ENCODE assay signal across 21 mouse cellular contexts in the genomic region with DNA sequence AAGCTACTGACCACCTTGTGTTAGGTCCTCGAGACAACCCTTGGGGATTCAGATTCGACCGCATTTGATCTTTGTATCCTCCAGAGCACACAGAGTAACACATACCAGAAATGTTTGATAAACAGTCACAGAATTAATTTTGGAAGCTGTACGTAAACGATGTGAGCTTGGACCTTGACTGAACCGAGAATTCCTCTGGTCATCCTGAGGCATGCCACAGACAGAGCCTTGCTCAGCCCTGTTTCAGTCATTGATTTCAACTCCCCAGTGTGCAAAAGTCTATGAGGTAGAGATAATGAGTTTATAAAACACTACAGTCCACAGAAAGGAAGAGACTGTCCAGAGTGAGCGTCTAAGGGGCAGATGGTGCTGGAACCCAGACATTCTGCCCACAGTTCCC. TPM values are rescaled to one million over a fixed set of nuclear protein-coding genes. Genes with fewer than 3 reads are reported as not detected.
DNase-seq lines count a peak whose midpoint lies in the region; ATAC-seq and TF ChIP-seq lines count a peak whose summit lies in the region.
"Had no signal": no experiment of that assay in that cellular context is flagged by ENCODE, and none has a peak within 500 bp of the region (broad histone marks: within the 10 kb centered on the region; RNA-seq: fewer than 3 reads in every experiment).

No protein-coding gene starts in this region.

- TF ChIP-seq POLR2A in heart, adult 2 months (IDR thresholded peaks at IDR 0.05; ENCODE audit: insufficient read depth, low read depth, low read length) = no peak

- H3K4me3 ChIP-seq in heart, adult 2 months = no peak overlapping the region
- H3K4me3 ChIP-seq in intestine, embryonic 16.5 days (ENCODE audit: low read length) = no peak overlapping the region
- no peak overlapping the region for H3K4me3 ChIP-seq in intestine, embryonic 15.5 days (replicated peaks)
- H3K4me3 ChIP-seq in liver, postnatal 0 days (ENCODE audit: low read depth, low read length) = no peak overlapping the region
- no peak overlapping the region for H3K4me3 ChIP-seq in liver, embryonic 12.5 days
- H3K4me3 ChIP-seq: limb, embryonic 15.5 days; neural tube, embryonic 15.5 days had no signal

- TF ChIP-seq CTCF in heart, adult 2 months (IDR thresholded peaks at IDR 0.05) = no peak
- no peak for TF ChIP-seq CTCF in liver, postnatal 0 days (IDR thresholded peaks at IDR 0.05; ENCODE audit: low read depth)

- peaks cover 5% of the 10 kb centered on the region; the same call in 1 of the 2 replicates for H3K79me2 ChIP-seq in heart, adult 2 months (replicated peaks; ENCODE audit: control insufficient read depth, insufficient read depth, low read length)

- DNase-seq in heart, adult 2 months = no peak
- no peak for DNase-seq in heart, postnatal 14 days
- DNase-seq in liver, postnatal 0 days = no peak
- peak; percentile 34 for DNase-seq in Muller cell, postnatal 12 days (ENCODE audit: inconsistent ontology term)
- no peak for DNase-seq in spleen, postnatal 10 days (ENCODE audit: low spot score in 2 of 2)
- DNase-seq: adrenal gland, postnatal 25 days; cerebellum, adult 18-20 months; cerebellum, postnatal 25 days; embryo, embryonic 11 days; kidney, adult 18-20 months; layer of hippocampus, postnatal 36 days; midbrain, embryonic 14.5 days; right cerebral cortex, postnatal 25 days had no signal

- H3K9ac ChIP-seq in heart, adult 2 months (ENCODE audit: low read depth, low read length) = no peak overlapping the region
- H3K9ac ChIP-seq in intestine, embryonic 16.5 days (ENCODE audit: low read depth, low read length) = no peak overlapping the region
- no peak overlapping the region for H3K9ac ChIP-seq in intestine, embryonic 15.5 days
- H3K9ac ChIP-seq in liver, postnatal 0 days (replicated peaks) = no peak overlapping the region
- no peak overlapping the region for H3K9ac ChIP-seq in liver, embryonic 12.5 days
- H3K9ac ChIP-seq: limb, embryonic 15.5 days; neural tube, embryonic 15.5 days had no signal

- no peaks in the 10 kb centered on the region for H3K27me3 ChIP-seq in heart, adult 2 months (ENCODE audit: control insufficient read depth, insufficient read depth, low read length)
- H3K27me3 ChIP-seq in intestine, embryonic 16.5 days (replicated peaks; ENCODE audit: control insufficient read depth, insufficient read depth, low read length) = no peaks in the 10 kb centered on the region
- no peaks in the 10 kb centered on the region for H3K27me3 ChIP-seq in intestine, embryonic 15.5 days (replicated peaks)
- no peaks in the 10 kb centered on the region for H3K27me3 ChIP-seq in liver, postnatal 0 days (ENCODE audit: insufficient read depth, low read length)
- no peaks in the 10 kb centered on the region for H3K27me3 ChIP-seq in liver, embryonic 12.5 days (replicated peaks)
- H3K27me3 ChIP-seq: limb, embryonic 15.5 days; neural tube, embryonic 15.5 days had no signal

- WGBS in heart, adult 2 months = 52% methylated on average over 7 of the region's 7 CpGs
- 59% methylated on average over 7 of the region's 7 CpGs for WGBS in intestine, embryonic 16.5 days
- WGBS in intestine, embryonic 15.5 days = 49% methylated on average over 7 of the region's 7 CpGs
- 69% methylated on average over 7 of the region's 7 CpGs for WGBS in liver, postnatal 0 days (ENCODE audit: insufficient replicate concordance)
- WGBS in liver, embryonic 12.5 days (ENCODE audit: insufficient replicate concordance) = 71% methylated on average over 7 of the region's 7 CpGs

- no peak for ATAC-seq in intestine, embryonic 16.5 days
- ATAC-seq in intestine, embryonic 15.5 days = no peak
- ATAC-seq in liver, postnatal 0 days = no peak
- ATAC-seq in liver, embryonic 12.5 days = no peak
- ATAC-seq: CD4-positive, CD25-positive, alpha-beta regulatory T cell, adult 4 months; forebrain, embryonic 16.5 days; hindbrain, embryonic 16.5 days had no signal

- no peaks in the 10 kb centered on the region for H3K9me3 ChIP-seq in intestine, embryonic 16.5 days (ENCODE audit: control insufficient read depth, low read length)
- H3K9me3 ChIP-seq in intestine, embryonic 15.5 days = no peaks in the 10 kb centered on the region
- no peaks in the 10 kb centered on the region for H3K9me3 ChIP-seq in liver, postnatal 0 days (ENCODE audit: low read length)
- H3K9me3 ChIP-seq in liver, embryonic 12.5 days (replicated peaks) = no peaks in the 10 kb centered on the region
- H3K9me3 ChIP-seq: limb, embryonic 15.5 days; neural tube, embryonic 15.5 days had no signal

- H3K4me1 ChIP-seq in heart, adult 2 months (ENCODE audit: control insufficient read depth, insufficient read depth, low read length) = peaks cover 17% of the 10 kb centered on the region
- peaks cover 17% of the 10 kb centered on the region for H3K4me1 ChIP-seq in intestine, embryonic 16.5 days (ENCODE audit: control insufficient read depth, insufficient read depth, low read length)
- H3K4me1 ChIP-seq in intestine, embryonic 15.5 days (replicated peaks) = peaks cover 17% of the 10 kb centered on the region
- H3K4me1 ChIP-seq in liver, postnatal 0 days (ENCODE audit: insufficient read depth) = no peaks in the 10 kb centered on the region; the same call in 1 of the 2 replicates
- H3K4me1 ChIP-seq in liver, embryonic 12.5 days = peaks cover 12% of the 10 kb centered on the region

- intact Hi-C loops in heart, adult 2 months (cut with DNase I) = no loop called here
- intact Hi-C loops in heart, postnatal 14 days (cut with DNase I) = no loop called here

- H3K4me2 ChIP-seq in intestine, embryonic 16.5 days (ENCODE audit: low read depth, low read length) = no peak overlapping the region
- no peak overlapping the region for H3K4me2 ChIP-seq in intestine, embryonic 15.5 days (replicated peaks)
- H3K4me2 ChIP-seq in liver, postnatal 0 days (ENCODE audit: low read depth, low read length) = no peak overlapping the region
- H3K4me2 ChIP-seq in liver, embryonic 12.5 days = no peak overlapping the region
- H3K4me2 ChIP-seq: limb, embryonic 15.5 days; neural tube, embryonic 15.5 days had no signal

- no peak for TF ChIP-seq EP300 in heart, adult 2 months (IDR thresholded peaks at IDR 0.05; ENCODE audit: insufficient read depth, low read depth, low read length)
- no peak for TF ChIP-seq EP300 in liver, postnatal 0 days (IDR thresholded peaks at IDR 0.05; ENCODE audit: low read depth)

- H3K36me3 ChIP-seq in heart, adult 2 months (ENCODE audit: control insufficient read depth, insufficient read depth, low read length) = peaks cover 2% of the 10 kb centered on the region; the same call in 1 of the 2 replicates
- no peaks in the 10 kb centered on the region for H3K36me3 ChIP-seq in intestine, embryonic 16.5 days (ENCODE audit: control insufficient read depth, insufficient read depth, low read length)
- no peaks in the 10 kb centered on the region for H3K36me3 ChIP-seq in intestine, embryonic 15.5 days
- H3K36me3 ChIP-seq in liver, postnatal 0 days (replicated peaks; ENCODE audit: insufficient read depth, low read length) = no peaks in the 10 kb centered on the region
- no peaks in the 10 kb centered on the region for H3K36me3 ChIP-seq in liver, embryonic 12.5 days
- H3K36me3 ChIP-seq: limb, embryonic 15.5 days; neural tube, embryonic 15.5 days had no signal

- peak overlapping the region; percentile 73 for H3K27ac ChIP-seq in heart, adult 2 months
- peak overlapping the region; percentile 21; the same call in 1 of the 2 replicates for H3K27ac ChIP-seq in intestine, embryonic 16.5 days (ENCODE audit: low read length)
- H3K27ac ChIP-seq in intestine, embryonic 15.5 days = no peak overlapping the region
- peak overlapping the region; percentile 8; the same call in 1 of the 2 replicates for H3K27ac ChIP-seq in liver, postnatal 0 days (ENCODE audit: low read depth)
- H3K27ac ChIP-seq in liver, embryonic 12.5 days = no peak overlapping the region
- H3K27ac ChIP-seq: neural tube, embryonic 15.5 days had no signal

RNA-seq across cellular contexts. Expression of a gene that starts 51.5 kb away (rescaled TPM):
- total RNA-seq in heart, adult 2 months (2021) = 10 to 100 TPM; 25.2 to 26.9 TPM
- polyA plus RNA-seq in heart, adult 2 months (2012; rRNA removed) = 8.3 and 11.0 TPM in 2 replicates
- 10 to 100 TPM; 33.2 to 33.4 TPM for total RNA-seq in heart, postnatal 14 days (2021)
- 5.6 and 7.0 TPM in 2 replicates for polyA plus RNA-seq in intestine, embryonic 16.5 days (2015; fragmentation: Nextera tagmentation; extraction: Ambion mirVana)
- 8.0 and 8.5 TPM in 2 replicates for polyA plus RNA-seq in intestine, embryonic 15.5 days (2015; fragmentation: Nextera tagmentation; extraction: Ambion mirVana)
- polyA plus RNA-seq in liver, postnatal 0 days (2015; fragmentation: Nextera tagmentation; extraction: Ambion mirVana) = 1.8 TPM in 2 replicates
- polyA plus RNA-seq in liver, embryonic 12.5 days (2016; fragmentation: Nextera tagmentation; extraction: Ambion mirVana) = 4.7 and 5.0 TPM in 2 replicates

Comparison
In these comparisons a context has a peak if more than half of its experiments do, and no peak if none do; other contexts are left out.
1. H3K27ac ChIP-seq: peak in heart, adult 2 months (single experiment), intestine, embryonic 16.5 days (single experiment) and liver, postnatal 0 days (single experiment); none in intestine, embryonic 15.5 days (single experiment) and liver, embryonic 12.5 days (single experiment).